Mouse (Mus musculus): ENCODE measurements around the gene Aig1. TPM values are rescaled to one million over a fixed set of nuclear protein-coding genes. Genes with fewer than 3 reads are reported as not detected.

The Aig1 gene
- total RNA-seq, 2 experiments from 2014 or later, result 7.7 to 17.8 TPM

GRCm38 (mm10) chr10:13789604-13790003 is 79.2 kb downstream of the Aig1 start:
- no peak for ATAC-seq (replicated peaks; ENCODE audit: low FRiP score, low TSS enrichment, poor library complexity, severe bottlenecking)

GRCm38 (mm10) chr10:13788057-13788456 is 80.7 kb downstream of the Aig1 start:
- no peak for ATAC-seq (replicated peaks; ENCODE audit: low FRiP score, low TSS enrichment, poor library complexity, severe bottlenecking)

GRCm38 (mm10) chr10:13782774-13783173 is 86.0 kb downstream of the Aig1 start:
- ATAC-seq (replicated peaks; ENCODE audit: low FRiP score, low TSS enrichment, poor library complexity, severe bottlenecking), result no peak

GRCm38 (mm10) chr10:13782235-13782757 is 86.5 kb downstream of the Aig1 start:
- ATAC-seq (replicated peaks; ENCODE audit: low FRiP score, low TSS enrichment, poor library complexity, severe bottlenecking), result no peak

- ATAC-seq (replicated peaks; ENCODE audit: low FRiP score, low TSS enrichment, poor library complexity, severe bottlenecking), result no peak
These were observed 92.8 kb downstream of the Aig1 start for GRCm38 (mm10) chr10:13776014-13776413.

GRCm38 (mm10) chr10:13775411-13775810 is 93.4 kb downstream of the Aig1 start:
- ATAC-seq (replicated peaks; ENCODE audit: low FRiP score, low TSS enrichment, poor library complexity, severe bottlenecking), result no peak

- ATAC-seq (replicated peaks; ENCODE audit: low FRiP score, low TSS enrichment, poor library complexity, severe bottlenecking), result no peak
These were observed 93.9 kb downstream of the Aig1 start for GRCm38 (mm10) chr10:13774910-13775309.

- ATAC-seq (replicated peaks; ENCODE audit: low FRiP score, low TSS enrichment, poor library complexity, severe bottlenecking), result no peak
These were observed 98.1 kb downstream of the Aig1 start for GRCm38 (mm10) chr10:13770720-13771119.

- ATAC-seq (replicated peaks; ENCODE audit: low FRiP score, low TSS enrichment, poor library complexity, severe bottlenecking), result no peak
These were observed 99.0 kb downstream of the Aig1 start for GRCm38 (mm10) chr10:13769789-13770188.

GRCm38 (mm10) chr10:13768866-13769265 is 99.9 kb downstream of the Aig1 start:
- no peak for ATAC-seq (replicated peaks; ENCODE audit: low FRiP score, low TSS enrichment, poor library complexity, severe bottlenecking)

- ATAC-seq (replicated peaks; ENCODE audit: low FRiP score, low TSS enrichment, poor library complexity, severe bottlenecking), result no peak
These were observed 101.7 kb downstream of the Aig1 start for GRCm38 (mm10) chr10:13767076-13767475.

- peak; percentile 75 for ATAC-seq (replicated peaks; ENCODE audit: low FRiP score, low TSS enrichment, poor library complexity, severe bottlenecking)
These were observed 105.6 kb downstream of the Aig1 start for GRCm38 (mm10) chr10:13763151-13763550.

- no peak for ATAC-seq (replicated peaks; ENCODE audit: low FRiP score, low TSS enrichment, poor library complexity, severe bottlenecking)
These were observed 114.1 kb downstream of the Aig1 start for GRCm38 (mm10) chr10:13754712-13755111.

- no peak for ATAC-seq (replicated peaks; ENCODE audit: low FRiP score, low TSS enrichment, poor library complexity, severe bottlenecking)
These were observed 115.0 kb downstream of the Aig1 start for GRCm38 (mm10) chr10:13753777-13754176.

GRCm38 (mm10) chr10:13739494-13740140 is 129.2 kb downstream of the Aig1 start:
- 0 out of 2 replicates have a peak, but pooled peaks have one; percentile 44 for ATAC-seq (replicated peaks; ENCODE audit: low FRiP score, low TSS enrichment, poor library complexity, severe bottlenecking)

GRCm38 (mm10) chr10:13730039-13730748 is 138.6 kb downstream of the Aig1 start:
- ATAC-seq (replicated peaks; ENCODE audit: low FRiP score, low TSS enrichment, poor library complexity, severe bottlenecking), result no peak

- ATAC-seq (replicated peaks; ENCODE audit: low FRiP score, low TSS enrichment, poor library complexity, severe bottlenecking), result no peak
These were observed 141.1 kb downstream of the Aig1 start for GRCm38 (mm10) chr10:13727676-13728075.

- no peak for ATAC-seq (replicated peaks; ENCODE audit: low FRiP score, low TSS enrichment, poor library complexity, severe bottlenecking)
These were observed 142.6 kb downstream of the Aig1 start for GRCm38 (mm10) chr10:13726206-13726605.

- peak; percentile 92 for ATAC-seq (replicated peaks; ENCODE audit: low FRiP score, low TSS enrichment, poor library complexity, severe bottlenecking)
These were observed 143.5 kb downstream of the Aig1 start for GRCm38 (mm10) chr10:13725276-13725675.

GRCm38 (mm10) chr10:13716132-13716531 is 152.6 kb downstream of the Aig1 start:
- no peak for ATAC-seq (replicated peaks; ENCODE audit: low FRiP score, low TSS enrichment, poor library complexity, severe bottlenecking)

GRCm38 (mm10) chr10:13715584-13715983 is 153.2 kb downstream of the Aig1 start:
- ATAC-seq (replicated peaks; ENCODE audit: low FRiP score, low TSS enrichment, poor library complexity, severe bottlenecking), result no peak

All from megakaryocyte-erythroid progenitor cell, adult 5-6 weeks (primary cell).